ENCODE assay signal across 9 mouse cellular contexts in the genomic region with DNA sequence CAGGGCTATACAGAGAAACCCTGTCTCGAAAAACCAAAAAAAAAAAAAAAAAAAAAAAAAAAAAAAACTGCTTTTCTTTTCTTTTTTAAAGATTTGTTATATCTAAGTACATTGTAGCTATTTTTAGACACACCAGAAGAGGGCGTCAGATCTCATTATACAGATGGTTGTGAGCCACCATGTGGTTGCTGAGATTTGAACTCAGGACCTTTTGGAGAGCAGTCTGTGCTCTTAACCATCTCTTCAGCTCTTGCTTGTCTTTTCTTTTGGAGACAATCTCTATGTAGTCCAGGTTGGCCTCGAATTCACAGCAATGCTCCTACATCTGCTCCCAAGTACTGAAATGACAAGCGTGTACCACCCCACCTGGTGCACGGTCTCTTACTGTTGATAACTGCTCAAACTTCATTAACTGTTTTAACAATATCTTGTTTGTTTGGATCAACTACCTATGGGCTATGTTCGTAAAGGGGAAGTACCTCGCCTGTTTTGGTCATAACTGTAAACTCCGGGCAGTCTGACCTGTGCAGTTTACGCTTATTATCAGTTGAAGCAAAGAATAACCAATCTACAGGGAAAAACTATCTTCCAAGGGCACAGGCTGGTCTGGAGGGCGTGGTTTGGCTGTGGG. TPM values are rescaled to one million over a fixed set of nuclear protein-coding genes. Genes with fewer than 3 reads are reported as not detected.
DNase-seq lines count a peak whose midpoint lies in the region; ATAC-seq and TF ChIP-seq lines count a peak whose summit lies in the region.
"Had no signal": no experiment of that assay in that cellular context is flagged by ENCODE, and none has a peak within 500 bp of the region (broad histone marks: within the 10 kb centered on the region; RNA-seq: fewer than 3 reads in every experiment).

No protein-coding gene starts in this region.

- TF ChIP-seq EP300 in ES-Bruce4 (IDR thresholded peaks at IDR 0.05; ENCODE audit: insufficient read depth, low read depth, low read length): no peak
- peak; percentile 82 for TF ChIP-seq EP300 in liver, postnatal 0 days (IDR thresholded peaks at IDR 0.05; ENCODE audit: low read depth)

- no peak for TF ChIP-seq CTCF in ES-Bruce4 (IDR thresholded peaks at IDR 0.05; ENCODE audit: low read depth, low read length)
- TF ChIP-seq CTCF in liver, postnatal 0 days (IDR thresholded peaks at IDR 0.05; ENCODE audit: low read depth): peak; percentile 24

- peak overlapping the region; percentile 97 for H3K27ac ChIP-seq in heart, embryonic 13.5 days (replicated peaks)
- H3K27ac ChIP-seq in ES-Bruce4 (ENCODE audit: insufficient read depth, low read length): peak overlapping the region; percentile 66
- peak overlapping the region; percentile 63 for H3K27ac ChIP-seq in forebrain, embryonic 12.5 days
- H3K27ac ChIP-seq in liver, postnatal 0 days (ENCODE audit: low read depth): peak overlapping the region; percentile 96

- ATAC-seq in heart, embryonic 13.5 days (ENCODE audit: extremely low read depth, insufficient number of reproducible peaks, low FRiP score, low TSS enrichment): no peak
- no peak for ATAC-seq in forebrain, embryonic 12.5 days (ENCODE audit: low FRiP score)
- ATAC-seq in liver, postnatal 0 days: no peak

- DNase-seq in heart, postnatal 4 days: no peak
- DNase-seq in liver, postnatal 0 days: no peak
- DNase-seq in adrenal gland, adult 8-10 months: no peak
- no peak for DNase-seq in testis, postnatal 10 days (ENCODE audit: low spot score)
- DNase-seq in right cerebral cortex, adult 2 months (ENCODE audit: low spot score in 2 of 2): no peak

- no peaks in the 10 kb centered on the region for H3K27me3 ChIP-seq in heart, embryonic 13.5 days (replicated peaks)
- no peaks in the 10 kb centered on the region for H3K27me3 ChIP-seq in ES-Bruce4 (ENCODE audit: control insufficient read depth, insufficient read depth, low read length, poor library complexity, severe bottlenecking)
- no peaks in the 10 kb centered on the region for H3K27me3 ChIP-seq in forebrain, embryonic 12.5 days
- H3K27me3 ChIP-seq in liver, postnatal 0 days (ENCODE audit: insufficient read depth, low read length): no peaks in the 10 kb centered on the region

- H3K4me1 ChIP-seq in heart, embryonic 13.5 days: peaks cover 58% of the 10 kb centered on the region
- H3K4me1 ChIP-seq in ES-Bruce4 (ENCODE audit: control insufficient read depth, insufficient read depth, low read length): no peaks in the 10 kb centered on the region
- H3K4me1 ChIP-seq in forebrain, embryonic 12.5 days: peaks cover 46% of the 10 kb centered on the region
- peaks cover 31% of the 10 kb centered on the region for H3K4me1 ChIP-seq in liver, postnatal 0 days (ENCODE audit: insufficient read depth)

- no peak for TF ChIP-seq POLR2A in ES-Bruce4 (IDR thresholded peaks at IDR 0.05; ENCODE audit: insufficient read depth, low read length)

- H3K4me3 ChIP-seq in heart, embryonic 13.5 days: peak overlapping the region; percentile 66
- peak overlapping the region; percentile 97 for H3K4me3 ChIP-seq in ES-Bruce4 (ENCODE audit: low read depth, low read length)
- peak overlapping the region; percentile 64 for H3K4me3 ChIP-seq in forebrain, embryonic 12.5 days (replicated peaks)
- H3K4me3 ChIP-seq in liver, postnatal 0 days (ENCODE audit: low read depth, low read length): peak overlapping the region; percentile 81

- 6% methylated on average over 10 of the region's 10 CpGs for WGBS in heart, embryonic 13.5 days
- 11% methylated on average over 10 of the region's 10 CpGs for WGBS in forebrain, embryonic 12.5 days
- WGBS in liver, postnatal 0 days (ENCODE audit: insufficient replicate concordance): 1% methylated on average over 9 of the region's 10 CpGs

- peak overlapping the region; percentile 86 for H3K9ac ChIP-seq in heart, embryonic 13.5 days
- peak overlapping the region; percentile 89 for H3K9ac ChIP-seq in ES-Bruce4 (ENCODE audit: low read depth, poor library complexity, severe bottlenecking)
- H3K9ac ChIP-seq in forebrain, embryonic 12.5 days: peak overlapping the region; percentile 54; the same call in 1 of the 2 replicates
- peak overlapping the region; percentile 84 for H3K9ac ChIP-seq in liver, postnatal 0 days (replicated peaks)

- peaks cover 33% of the 10 kb centered on the region for H3K36me3 ChIP-seq in heart, embryonic 13.5 days
- H3K36me3 ChIP-seq in ES-Bruce4 (ENCODE audit: control insufficient read depth, insufficient read depth, low read length, poor library complexity, severe bottlenecking): peaks cover 16% of the 10 kb centered on the region
- peaks cover 16% of the 10 kb centered on the region for H3K36me3 ChIP-seq in forebrain, embryonic 12.5 days (replicated peaks)
- H3K36me3 ChIP-seq in liver, postnatal 0 days (replicated peaks; ENCODE audit: insufficient read depth, low read length): peaks cover 15% of the 10 kb centered on the region

- peak overlapping the region; percentile 81 for H3K4me2 ChIP-seq in heart, embryonic 13.5 days
- peak overlapping the region; percentile 80 for H3K4me2 ChIP-seq in forebrain, embryonic 12.5 days
- H3K4me2 ChIP-seq in liver, postnatal 0 days (ENCODE audit: low read depth, low read length): peak overlapping the region; percentile 96

- H3K9me3 ChIP-seq in heart, embryonic 13.5 days: no peaks in the 10 kb centered on the region
- no peaks in the 10 kb centered on the region for H3K9me3 ChIP-seq in ES-Bruce4 (replicated peaks; ENCODE audit: control insufficient read depth, insufficient read depth, low read length, poor library complexity, severe bottlenecking)
- H3K9me3 ChIP-seq in forebrain, embryonic 12.5 days: no peaks in the 10 kb centered on the region
- H3K9me3 ChIP-seq in liver, postnatal 0 days (ENCODE audit: low read length): no peaks in the 10 kb centered on the region

RNA-seq across cellular contexts. Expression of gene Nek8, which starts 0.6 kb away (rescaled TPM):
- 12.7 and 13.2 TPM in 2 replicates for polyA plus RNA-seq in heart, embryonic 13.5 days (2015; fragmentation: Nextera tagmentation; extraction: Ambion mirVana)
- total RNA-seq in heart, postnatal 4 days (2021): 1 to 10 TPM; 7.7 to 8.6 TPM
- 18.1 and 20.0 TPM in 2 replicates for polyA plus RNA-seq in ES-Bruce4 (2011; ENCODE audit: insufficient read depth, insufficient read length, low read depth, missing spikeins)
- 8.8 and 9.4 TPM in 2 replicates for polyA plus RNA-seq in forebrain, embryonic 12.5 days (2016; fragmentation: Nextera tagmentation; extraction: Ambion mirVana)
- 4.9 and 5.4 TPM in 2 replicates for polyA plus RNA-seq in liver, postnatal 0 days (2015; fragmentation: Nextera tagmentation; extraction: Ambion mirVana)
- total RNA-seq in adrenal gland, adult 8-10 months (2022): 10 to 100 TPM; 10.7 to 29.6 (median 21.6) TPM

RNA-seq across cellular contexts. Expression of gene Tlcd1, which starts 0.6 kb away (rescaled TPM):
- 14.3 and 14.7 TPM in 2 replicates for polyA plus RNA-seq in heart, embryonic 13.5 days (2015; fragmentation: Nextera tagmentation; extraction: Ambion mirVana)
- 1 to 10 TPM; 8.4 to 9.8 TPM for total RNA-seq in heart, postnatal 4 days (2021)
- 12.2 and 13.2 TPM in 2 replicates for polyA plus RNA-seq in ES-Bruce4 (2011; ENCODE audit: insufficient read depth, insufficient read length, low read depth, missing spikeins)
- 5.5 and 6.9 TPM in 2 replicates for polyA plus RNA-seq in forebrain, embryonic 12.5 days (2016; fragmentation: Nextera tagmentation; extraction: Ambion mirVana)
- polyA plus RNA-seq in liver, postnatal 0 days (2015; fragmentation: Nextera tagmentation; extraction: Ambion mirVana): 38.2 and 40.3 TPM in 2 replicates
- 10 to 100 TPM; 54.5 to 65.1 (median 61.2) TPM for total RNA-seq in adrenal gland, adult 8-10 months (2022)

RNA-seq across cellular contexts. Expression of gene Rpl23a, which starts 7.5 kb away (rescaled TPM):
- polyA plus RNA-seq in heart, embryonic 13.5 days (2015; fragmentation: Nextera tagmentation; extraction: Ambion mirVana): 833 and 868 TPM in 2 replicates
- total RNA-seq in heart, postnatal 4 days (2021): 1,000 to 10,000 TPM; 1,082 to 1,148 TPM
- 2,740 and 2,914 TPM in 2 replicates for polyA plus RNA-seq in ES-Bruce4 (2011; ENCODE audit: insufficient read depth, insufficient read length, low read depth, missing spikeins)
- 931 and 997 TPM in 2 replicates for polyA plus RNA-seq in forebrain, embryonic 12.5 days (2016; fragmentation: Nextera tagmentation; extraction: Ambion mirVana)
- polyA plus RNA-seq in liver, postnatal 0 days (2015; fragmentation: Nextera tagmentation; extraction: Ambion mirVana): 732 and 758 TPM in 2 replicates
- total RNA-seq in adrenal gland, adult 8-10 months (2022): 1,000 to 10,000 TPM; 1,361 to 1,741 (median 1,547) TPM

RNA-seq across cellular contexts. Expression of gene Traf4, which starts 10.5 kb away (rescaled TPM):
- polyA plus RNA-seq in heart, embryonic 13.5 days (2015; fragmentation: Nextera tagmentation; extraction: Ambion mirVana): 41.2 and 43.0 TPM in 2 replicates
- total RNA-seq in heart, postnatal 4 days (2021): 10 to 100 TPM; 25.8 to 27.5 TPM
- polyA plus RNA-seq in ES-Bruce4 (2011; ENCODE audit: insufficient read depth, insufficient read length, low read depth, missing spikeins): 87.4 and 99.3 TPM in 2 replicates
- 121 and 127 TPM in 2 replicates for polyA plus RNA-seq in forebrain, embryonic 12.5 days (2016; fragmentation: Nextera tagmentation; extraction: Ambion mirVana)
- 15.3 and 18.9 TPM in 2 replicates for polyA plus RNA-seq in liver, postnatal 0 days (2015; fragmentation: Nextera tagmentation; extraction: Ambion mirVana)
- total RNA-seq in adrenal gland, adult 8-10 months (2022): 10 to 100 TPM; 18.0 to 31.3 (median 22.8) TPM

RNA-seq across cellular contexts. Expression of gene Rab34, which starts 12.3 kb away (rescaled TPM):
- 57.5 and 60.9 TPM in 2 replicates for polyA plus RNA-seq in heart, embryonic 13.5 days (2015; fragmentation: Nextera tagmentation; extraction: Ambion mirVana)
- total RNA-seq in heart, postnatal 4 days (2021): 10 to 100 TPM; 25.2 to 28.0 TPM
- polyA plus RNA-seq in ES-Bruce4 (2011; ENCODE audit: insufficient read depth, insufficient read length, low read depth, missing spikeins): 33.1 and 36.1 TPM in 2 replicates
- polyA plus RNA-seq in forebrain, embryonic 12.5 days (2016; fragmentation: Nextera tagmentation; extraction: Ambion mirVana): 44.5 and 49.8 TPM in 2 replicates
- 26.6 and 28.9 TPM in 2 replicates for polyA plus RNA-seq in liver, postnatal 0 days (2015; fragmentation: Nextera tagmentation; extraction: Ambion mirVana)
- 100 to 1,000 TPM in 2 of 4 experiments, 10 to 100 TPM in 2; 72.8 to 116 (median 98.4) TPM for total RNA-seq in adrenal gland, adult 8-10 months (2022)
- total RNA-seq: neutrophil, adult 5-6 weeks had no signal
